Mouse (Mus musculus): ENCODE measurements at regions not wholly inside any gene's neighbourhood (a gene's known extent, or its start where the extent isn't known, plus 50 kb on each side); places are given as distances from the start of the nearest gene placed in this dataset.

DNA sequence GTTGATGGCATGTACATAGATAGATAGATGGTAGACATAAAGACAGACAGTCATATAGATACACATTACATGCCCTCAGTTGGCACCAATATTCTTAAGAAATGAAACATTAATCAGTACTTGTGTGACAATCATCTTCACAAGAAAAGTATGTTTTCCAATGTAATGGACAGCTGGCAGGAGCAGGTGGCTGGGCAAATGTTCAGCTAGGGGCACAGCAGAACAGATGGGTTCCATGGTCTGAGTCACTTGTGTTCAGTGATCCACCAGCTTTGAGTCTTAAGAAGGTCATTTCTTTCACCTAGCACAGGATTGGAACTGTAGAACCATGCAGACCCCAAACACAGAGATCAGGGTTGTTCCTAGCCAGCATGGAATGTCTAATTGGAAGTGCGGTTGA, 2631.2 kb upstream of the 5930422O12Rik start:
- Histone ChIP-seq H3K4me1 (no peaks in the 10 kb centered on the region), H3K9me3 (replicated peaks) (no peaks in the 10 kb centered on the region), H3K9ac (no peak overlapping the region), H3K36me3 (no peaks in the 10 kb centered on the region), H3K27ac (no peak overlapping the region), H3K4me3 (no peak overlapping the region), H3K4me2 (no peak overlapping the region), H3K27me3 (replicated peaks) (no peaks in the 10 kb centered on the region)
- WGBS (ENCODE audit: insufficient replicate concordance), result 83% methylated on average over 1 of the region's 1 CpGs
- no peak for ATAC-seq

DNA sequence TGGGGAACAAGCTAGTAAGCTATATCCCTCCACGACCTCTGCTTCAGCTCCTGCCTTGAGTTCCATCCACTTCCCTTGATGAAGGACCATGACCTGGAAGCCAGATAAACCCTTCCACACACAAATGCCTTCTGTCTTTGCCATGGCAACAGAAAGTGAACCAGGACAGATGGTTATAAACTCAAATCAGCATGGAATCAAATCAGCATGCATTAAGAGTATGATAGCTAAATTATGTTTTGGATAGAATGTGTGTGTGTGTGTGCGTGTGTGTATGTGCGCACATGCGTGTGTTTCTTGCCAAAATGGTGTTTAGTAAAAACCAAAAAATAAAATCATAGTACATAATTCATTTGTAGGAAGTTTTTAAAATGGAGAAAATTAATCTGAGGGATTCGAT, 2611.5 kb upstream of the 5930422O12Rik start:
- H3K9ac ChIP-seq, result no peak overlapping the region
- 72% methylated on average over 5 of the region's 5 CpGs for WGBS (ENCODE audit: insufficient replicate concordance)
- H3K36me3 ChIP-seq, result no peaks in the 10 kb centered on the region
- H3K27me3 ChIP-seq (replicated peaks), result no peaks in the 10 kb centered on the region
- no peak overlapping the region for H3K27ac ChIP-seq
- no peak overlapping the region for H3K4me2 ChIP-seq
- no peak overlapping the region for H3K4me3 ChIP-seq
- no peaks in the 10 kb centered on the region for H3K4me1 ChIP-seq
- no peak for ATAC-seq
- H3K9me3 ChIP-seq (replicated peaks), result no peaks in the 10 kb centered on the region; the same call in 1 of the 2 replicates

DNA sequence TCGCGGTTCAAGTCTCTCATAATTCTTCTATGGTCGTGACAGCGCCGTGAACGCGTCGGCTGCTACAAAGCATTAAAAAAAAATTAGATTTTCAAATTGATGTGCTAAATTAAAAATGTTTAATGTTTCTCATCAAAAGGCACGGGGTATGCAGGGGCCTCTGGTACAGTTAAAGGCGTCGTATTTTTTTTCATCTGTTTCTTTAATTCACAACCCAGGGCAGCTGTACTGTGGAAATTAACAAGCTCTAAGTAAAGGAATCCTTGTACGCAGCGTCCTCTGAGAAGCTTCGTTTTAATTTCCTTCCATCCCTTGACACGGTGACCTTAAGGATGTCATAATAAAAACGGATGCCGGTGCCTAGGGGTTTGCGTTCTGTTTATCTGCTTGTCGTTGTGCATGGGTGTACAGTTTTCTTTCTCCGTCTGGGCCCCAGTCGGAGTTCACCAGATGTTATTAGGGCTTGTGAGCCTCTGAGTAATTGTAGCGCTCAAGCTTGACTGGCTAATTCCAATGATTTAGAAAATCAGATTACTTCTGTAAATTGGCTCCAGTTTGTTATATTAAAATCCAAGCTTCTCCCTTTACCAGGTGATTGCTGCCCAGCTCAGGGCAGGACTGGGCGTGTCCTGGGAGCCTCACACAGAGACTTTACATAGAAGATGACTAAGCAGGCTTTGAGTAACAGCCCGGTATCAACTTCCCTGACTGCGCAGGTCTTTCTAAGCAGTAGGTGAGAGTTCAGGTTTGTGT, 2605.5 kb upstream of the 5930422O12Rik start:
- Histone ChIP-seq H3K27ac (no peak overlapping the region), H3K36me3 (no peaks in the 10 kb centered on the region), H3K27me3 (replicated peaks) (no peaks in the 10 kb centered on the region), H3K9ac (no peak overlapping the region), H3K4me2 (no peak overlapping the region), H3K4me3 (no peak overlapping the region), H3K9me3 (replicated peaks) (no peaks in the 10 kb centered on the region), H3K4me1 (no peaks in the 10 kb centered on the region)
- WGBS (ENCODE audit: insufficient replicate concordance), result 79% methylated on average over 25 of the region's 25 CpGs
- ATAC-seq, result no peak

DNA sequence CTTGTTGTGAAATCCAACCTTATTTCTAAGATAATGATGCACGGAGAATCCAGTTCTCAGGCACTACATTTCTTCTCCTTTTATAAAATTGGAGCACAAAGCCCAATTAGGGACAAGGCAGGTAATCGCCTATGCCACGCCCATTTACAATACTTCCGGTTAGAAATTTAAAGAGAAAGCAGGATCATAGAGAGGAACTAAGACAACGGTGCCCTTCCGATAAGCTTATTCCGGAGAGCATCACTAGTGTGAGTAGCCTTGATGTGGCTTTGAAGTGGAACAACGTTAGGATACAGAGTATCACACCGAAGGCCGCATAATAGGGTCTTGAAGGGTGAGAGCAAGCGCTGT, 2604.9 kb upstream of the 5930422O12Rik start:
- H3K4me1 ChIP-seq, result no peaks in the 10 kb centered on the region
- H3K27me3 ChIP-seq (replicated peaks), result no peaks in the 10 kb centered on the region
- H3K27ac ChIP-seq, result no peak overlapping the region
- 79% methylated on average over 11 of the region's 11 CpGs for WGBS (ENCODE audit: insufficient replicate concordance)
- no peak overlapping the region for H3K4me2 ChIP-seq
- H3K9ac ChIP-seq, result no peak overlapping the region
- H3K4me3 ChIP-seq, result no peak overlapping the region
- ATAC-seq, result no peak
- no peaks in the 10 kb centered on the region for H3K36me3 ChIP-seq
- no peaks in the 10 kb centered on the region for H3K9me3 ChIP-seq (replicated peaks)

DNA sequence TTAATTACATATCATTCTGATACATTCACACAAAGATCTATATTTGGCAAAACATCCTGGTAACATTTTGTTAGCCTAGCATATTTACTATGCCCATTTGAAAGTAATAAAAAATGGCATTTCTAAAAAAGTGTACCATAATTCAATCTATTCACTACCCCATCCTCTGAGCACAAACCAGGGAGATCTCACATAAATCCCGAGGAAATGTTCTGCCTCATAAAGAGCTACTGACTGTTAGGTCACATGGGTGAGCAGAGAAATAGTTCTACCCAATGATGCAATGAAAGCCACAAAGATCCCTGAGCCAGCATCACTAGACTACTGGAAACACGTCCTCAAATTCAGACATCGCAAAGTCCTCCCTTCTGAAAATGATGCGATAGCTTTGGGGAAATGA, 2602.5 kb upstream of the 5930422O12Rik start:
- 76% methylated on average over 4 of the region's 4 CpGs for WGBS (ENCODE audit: insufficient replicate concordance)
- H3K9ac ChIP-seq, result no peak overlapping the region
- no peak overlapping the region for H3K4me3 ChIP-seq
- H3K4me2 ChIP-seq, result no peak overlapping the region
- H3K27ac ChIP-seq, result no peak overlapping the region
- H3K9me3 ChIP-seq (replicated peaks), result no peaks in the 10 kb centered on the region
- no peaks in the 10 kb centered on the region for H3K4me1 ChIP-seq
- no peaks in the 10 kb centered on the region for H3K36me3 ChIP-seq
- no peak for ATAC-seq
- no peaks in the 10 kb centered on the region for H3K27me3 ChIP-seq (replicated peaks)

DNA sequence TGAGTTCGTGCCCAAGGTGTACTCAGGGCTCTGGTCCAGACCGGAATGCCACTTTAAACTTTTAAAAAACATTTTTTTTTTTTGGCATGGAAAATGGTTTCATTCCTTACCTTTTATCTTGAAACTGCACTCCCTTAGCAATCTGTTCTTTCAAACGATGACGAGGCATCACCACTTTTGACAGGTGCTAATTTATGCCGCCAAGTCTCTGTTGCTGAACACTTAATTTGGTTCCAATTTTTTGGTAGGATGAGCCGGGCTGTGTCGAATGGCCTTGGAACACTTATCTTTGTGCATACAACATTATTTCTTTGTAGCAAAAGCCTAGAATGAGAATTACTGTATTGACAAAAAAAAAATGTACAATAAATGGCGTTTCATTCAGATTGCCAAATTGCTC, 2590.5 kb upstream of the 5930422O12Rik start:
- no peak overlapping the region for H3K9ac ChIP-seq
- H3K4me2 ChIP-seq, result no peak overlapping the region
- no peak for ATAC-seq
- H3K9me3 ChIP-seq (replicated peaks), result 0 out of 2 replicates have a peak, but pooled peaks cover 2% of the 10 kb centered on the region
- no peak overlapping the region for H3K4me3 ChIP-seq
- no peaks in the 10 kb centered on the region for H3K27me3 ChIP-seq (replicated peaks)
- H3K4me1 ChIP-seq, result no peaks in the 10 kb centered on the region
- WGBS (ENCODE audit: insufficient replicate concordance), result 76% methylated on average over 8 of the region's 8 CpGs
- H3K36me3 ChIP-seq, result no peaks in the 10 kb centered on the region
- H3K27ac ChIP-seq, result no peak overlapping the region

DNA sequence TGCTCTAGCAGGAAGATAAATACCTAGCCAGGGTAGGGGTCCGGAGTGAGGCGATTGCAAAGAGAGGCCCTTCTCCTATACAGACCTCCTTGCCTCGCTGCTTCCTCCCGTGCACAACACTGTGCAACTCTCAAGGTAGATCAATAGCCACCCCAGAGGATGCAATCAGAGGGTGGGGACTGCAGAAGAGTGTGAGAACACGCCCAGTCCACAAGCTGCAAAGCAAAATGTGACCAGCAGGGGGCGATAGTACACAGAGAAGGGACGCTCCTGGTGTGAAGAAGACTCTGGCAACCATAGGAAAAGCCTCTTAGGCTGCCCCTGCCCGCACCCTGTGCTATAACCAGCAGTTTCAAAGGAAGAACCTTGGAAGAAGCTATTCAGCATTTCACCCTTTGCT, 2588.4 kb upstream of the 5930422O12Rik start:
- Histone ChIP-seq H3K9ac (no peak overlapping the region), H3K9me3 (replicated peaks) (no peaks in the 10 kb centered on the region), H3K27me3 (replicated peaks) (no peaks in the 10 kb centered on the region), H3K4me2 (no peak overlapping the region), H3K36me3 (no peaks in the 10 kb centered on the region), H3K4me1 (no peaks in the 10 kb centered on the region), H3K4me3 (no peak overlapping the region), H3K27ac (no peak overlapping the region)
- ATAC-seq, result no peak
- WGBS (ENCODE audit: insufficient replicate concordance), result 29% methylated on average over 8 of the region's 8 CpGs

DNA sequence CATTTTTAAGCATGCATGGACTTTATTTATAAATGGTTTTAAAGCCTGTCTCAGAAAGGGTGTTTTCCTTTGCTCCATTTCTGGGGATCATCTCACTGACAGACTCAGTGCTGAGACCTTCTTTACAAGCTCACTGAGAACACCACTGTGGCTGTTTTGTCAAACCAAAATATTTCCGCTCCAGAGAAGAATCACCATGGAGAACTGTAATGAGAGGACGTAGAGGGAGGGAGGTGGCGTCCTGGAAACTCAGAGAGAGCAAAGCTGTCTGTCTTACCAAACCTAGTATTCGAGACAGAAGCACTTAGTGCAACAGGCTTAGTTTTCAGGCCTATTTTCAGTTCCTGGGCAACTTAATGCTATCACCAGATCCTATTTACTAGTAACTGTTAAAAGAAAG, 2565.5 kb upstream of the 5930422O12Rik start:
- Histone ChIP-seq H3K4me2 (no peak overlapping the region), H3K27ac (no peak overlapping the region), H3K27me3 (replicated peaks) (no peaks in the 10 kb centered on the region), H3K4me1 (no peaks in the 10 kb centered on the region), H3K9me3 (replicated peaks) (no peaks in the 10 kb centered on the region; the same call in 1 of the 2 replicates), H3K9ac (no peak overlapping the region), H3K36me3 (no peaks in the 10 kb centered on the region), H3K4me3 (no peak overlapping the region)
- WGBS (ENCODE audit: insufficient replicate concordance), result 46% methylated on average over 4 of the region's 4 CpGs
- ATAC-seq, result no peak

DNA sequence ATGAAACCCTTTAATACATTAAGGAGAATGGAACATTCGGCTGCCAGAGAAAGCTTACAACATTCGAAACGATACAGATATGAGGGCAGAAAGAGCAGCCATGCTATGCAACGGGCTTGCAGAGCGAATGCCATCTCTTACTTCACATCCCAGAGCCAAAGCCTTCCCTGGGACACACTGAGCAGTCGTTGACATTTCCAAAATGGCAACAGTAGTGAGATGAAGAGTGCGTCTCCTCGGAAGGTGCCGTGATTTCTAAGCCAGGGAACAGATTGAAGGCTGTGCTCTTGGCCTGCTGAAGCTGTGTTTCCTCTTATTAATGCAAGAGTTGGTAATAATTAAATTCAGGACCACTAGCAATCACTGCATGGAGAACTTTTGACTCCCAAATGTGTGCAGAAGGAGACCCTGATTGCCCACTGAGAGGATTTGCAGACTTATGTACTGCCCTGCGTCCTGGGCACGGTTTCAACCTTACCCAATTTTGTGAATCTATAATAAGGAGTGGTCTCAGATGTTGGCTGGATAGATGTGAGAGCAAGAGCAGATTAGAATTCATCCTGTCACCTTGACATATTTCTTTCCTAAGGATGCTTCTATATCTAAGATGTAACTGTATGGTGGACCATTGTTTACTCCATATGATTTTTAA, 2522.3 kb upstream of the 5930422O12Rik start:
- no peaks in the 10 kb centered on the region for H3K27me3 ChIP-seq (replicated peaks)
- no peak overlapping the region for H3K27ac ChIP-seq
- H3K4me1 ChIP-seq, result no peaks in the 10 kb centered on the region
- no peak overlapping the region for H3K9ac ChIP-seq
- no peak overlapping the region for H3K4me3 ChIP-seq
- 77% methylated on average over 11 of the region's 11 CpGs for WGBS (ENCODE audit: insufficient replicate concordance)
- H3K9me3 ChIP-seq (replicated peaks), result no peaks in the 10 kb centered on the region
- no peak overlapping the region for H3K4me2 ChIP-seq
- H3K36me3 ChIP-seq, result no peaks in the 10 kb centered on the region
- no peak for ATAC-seq

DNA sequence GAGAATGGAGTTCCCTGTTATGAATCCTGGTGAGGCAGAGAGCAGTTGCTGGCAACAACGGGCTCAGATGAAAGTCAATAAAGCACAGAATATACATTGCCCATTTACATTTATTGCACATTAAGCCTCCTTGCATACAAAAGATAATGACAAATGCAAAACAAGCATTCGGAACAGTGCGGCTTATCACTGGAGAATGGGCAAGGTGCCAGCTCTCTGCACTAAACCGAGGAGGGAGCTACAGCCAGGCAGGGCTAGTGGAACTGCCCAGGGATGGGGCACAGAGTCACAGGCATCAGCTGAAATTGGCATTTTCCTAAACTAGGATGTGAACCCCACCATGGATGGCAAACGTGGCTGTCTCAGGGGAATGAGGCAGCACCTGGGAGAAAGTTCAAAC, 2514.8 kb upstream of the 5930422O12Rik start:
- Histone ChIP-seq H3K4me3 (no peak overlapping the region), H3K27me3 (replicated peaks) (no peaks in the 10 kb centered on the region), H3K27ac (no peak overlapping the region), H3K4me2 (no peak overlapping the region), H3K9ac (no peak overlapping the region), H3K9me3 (replicated peaks) (no peaks in the 10 kb centered on the region), H3K4me1 (no peaks in the 10 kb centered on the region), H3K36me3 (no peaks in the 10 kb centered on the region)
- no peak for ATAC-seq
- 67% methylated on average over 5 of the region's 5 CpGs for WGBS (ENCODE audit: insufficient replicate concordance)

DNA sequence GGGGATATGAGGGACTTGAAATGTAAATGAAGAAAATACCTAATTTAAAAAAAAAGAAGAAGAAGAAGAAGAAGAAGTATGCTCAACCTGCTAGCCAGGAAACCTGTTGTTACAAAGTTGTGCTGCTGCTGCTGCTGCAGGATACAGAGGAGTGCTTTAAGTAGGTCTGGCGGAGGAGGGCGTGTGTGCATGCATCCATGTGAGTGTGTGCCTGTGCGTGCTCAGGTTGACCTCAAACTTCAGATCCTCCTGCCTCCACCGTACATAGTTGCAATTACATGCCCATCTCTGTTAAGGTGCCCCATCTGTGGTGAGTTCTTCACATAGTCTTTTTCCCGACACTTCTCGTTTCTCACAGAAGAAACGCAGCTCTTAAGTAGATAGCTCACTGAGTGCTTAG, 2513.4 kb upstream of the 5930422O12Rik start:
- no peaks in the 10 kb centered on the region for H3K4me1 ChIP-seq
- H3K9me3 ChIP-seq (replicated peaks), result no peaks in the 10 kb centered on the region
- WGBS (ENCODE audit: insufficient replicate concordance), result 46% methylated on average over 7 of the region's 7 CpGs
- H3K9ac ChIP-seq, result no peak overlapping the region
- H3K27me3 ChIP-seq (replicated peaks), result no peaks in the 10 kb centered on the region
- no peak overlapping the region for H3K4me2 ChIP-seq
- H3K27ac ChIP-seq, result no peak overlapping the region
- ATAC-seq, result no peak
- no peak overlapping the region for H3K4me3 ChIP-seq
- no peaks in the 10 kb centered on the region for H3K36me3 ChIP-seq

DNA sequence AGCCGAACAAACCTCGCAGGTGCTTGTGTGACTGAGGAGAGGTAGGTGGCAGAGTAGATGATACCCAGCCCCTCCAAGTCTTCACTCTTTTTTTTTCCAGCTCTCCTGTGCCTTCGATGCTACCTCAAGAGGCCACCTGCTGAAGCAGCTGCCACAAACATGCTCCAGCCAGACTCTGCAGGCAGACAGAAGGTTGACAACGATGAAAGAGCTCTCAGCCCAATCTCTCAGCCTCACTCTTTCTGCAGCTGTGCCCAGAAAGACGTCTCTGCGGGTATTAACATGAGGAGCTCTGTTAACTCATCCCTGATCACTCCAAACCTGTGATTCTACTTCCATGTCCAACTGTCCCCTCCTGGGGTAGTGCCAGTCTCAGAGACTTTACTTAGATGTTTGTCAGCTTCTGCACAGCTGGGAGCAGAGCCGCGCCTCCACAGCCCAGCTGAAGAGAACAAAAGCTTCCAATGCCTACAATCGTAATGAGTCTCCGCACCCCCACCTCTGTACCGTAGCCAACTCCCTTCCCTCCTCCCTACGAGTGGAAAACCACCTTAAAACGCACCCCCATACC, 2512.8 kb upstream of the 5930422O12Rik start:
- peak overlapping the region; percentile 31 for H3K4me3 ChIP-seq
- no peak for ATAC-seq
- H3K9ac ChIP-seq, result no peak overlapping the region
- H3K4me1 ChIP-seq, result no peaks in the 10 kb centered on the region
- H3K9me3 ChIP-seq (replicated peaks), result no peaks in the 10 kb centered on the region
- H3K27me3 ChIP-seq (replicated peaks), result no peaks in the 10 kb centered on the region
- WGBS (ENCODE audit: insufficient replicate concordance), result 16% methylated on average over 13 of the region's 13 CpGs
- peak overlapping the region; percentile 55 for H3K4me2 ChIP-seq
- H3K36me3 ChIP-seq, result no peaks in the 10 kb centered on the region
- no peak overlapping the region for H3K27ac ChIP-seq
